Mouse (Mus musculus) myocyte (in vitro differentiated cells): ENCODE results near the gene Dach1.

Experiments
- MAX ChIP-seq: IDR thresholded peaks from one replicate; pipeline ENCODE4 v1.6.1; 2011; ENCODE audit warnings: low read depth, mild to moderate bottlenecking, control low read depth
- MYOG ChIP-seq, 3 experiments: IDR thresholded peaks; one replicate each; pipeline ENCODE4 v1.6.1; 2011; ENCODE audit warnings: control low read depth in 2 of 3, low read depth in 2 of 3, mild to moderate bottlenecking in 2 of 3; ENCODE audit not compliant: insufficient read length in 2 of 3, control insufficient read depth in 1 of 3, insufficient read depth in 1 of 3
- POLR2A ChIP-seq: IDR thresholded peaks from one replicate; pipeline ENCODE4 v1.6.1; 2011; ENCODE audit warnings: low read depth, mild to moderate bottlenecking, control low read depth, moderate library complexity; ENCODE audit not compliant: insufficient read length
- POLR2AphosphoS2 ChIP-seq: IDR thresholded peaks from one replicate; pipeline ENCODE4 v1.6.1; 2011; ENCODE audit warnings: low read depth, control low read depth; ENCODE audit not compliant: insufficient read length
- REST ChIP-seq: IDR thresholded peaks from one replicate; pipeline ENCODE4 v1.6.1; 2011; ENCODE audit warnings: mild to moderate bottlenecking, control low read depth, moderate library complexity; ENCODE audit not compliant: insufficient read depth, insufficient read length
- SRF ChIP-seq: IDR thresholded peaks from one replicate; pipeline ENCODE4 v1.6.1; 2011; ENCODE audit warnings: low read depth; ENCODE audit not compliant: control insufficient read depth, insufficient read length
- TCF12 ChIP-seq: IDR thresholded peaks from one replicate; pipeline ENCODE4 v1.6.1; 2011; ENCODE audit warnings: mild to moderate bottlenecking, control low read depth; ENCODE audit not compliant: poor library complexity, insufficient read depth, severe bottlenecking
- USF1 ChIP-seq: IDR thresholded peaks from one replicate; pipeline ENCODE4 v1.6.1; 2011; ENCODE audit warnings: low read depth, mild to moderate bottlenecking, control low read depth, moderate library complexity

- TF ChIP-seq MAX, result no peak
- no peak for TF ChIP-seq USF1
- TF ChIP-seq POLR2A, result no peak
- no peak for TF ChIP-seq TCF12
- no peak for TF ChIP-seq POLR2AphosphoS2
- no peak for TF ChIP-seq MYOG (IDR thresholded peaks at IDR 0.05; ENCODE audit: control insufficient read depth in 1 of 3, insufficient read depth in 1 of 3, insufficient read length in 2 of 3, low read depth in 2 of 3)
- no peak for TF ChIP-seq SRF
- TF ChIP-seq REST, result no peak
These were observed 312.3 kb downstream of the Dach1 start for GRCm38 (mm10) chr14:97857276-97857675.
